Mouse (Mus musculus) heart, embryonic 15.5 days (tissue): Measurements from ENCODE around the gene Srrm3. TPM values are rescaled to one million over a fixed set of nuclear protein-coding genes. Genes with fewer than 3 reads are reported as not detected.

Experiments
- ATAC-seq: fragments of 200-750 bp; cut with Nextera tagmentation; replicated peaks from 2 replicates; pipeline ENCODE4 v1.8.0; 2017; ENCODE audit warnings: low read depth, moderate TSS enrichment; ENCODE audit not compliant: insufficient number of reproducible peaks, insufficient read depth, low FRiP score
- H3K27ac ChIP-seq: fragments of 300-500 bp; sonication (generic); 2 replicates; pipeline ENCODE4 v1.5.1; 2015; ENCODE audit warnings: mild to moderate bottlenecking, inconsistent platforms
- H3K27me3 ChIP-seq: fragments of 300-500 bp; sonication (generic); 2 replicates; pipeline ENCODE4 v1.6.1; 2015; ENCODE audit warnings: inconsistent platforms
- H3K36me3 ChIP-seq: fragments of 300-500 bp; sonication (generic); 2 replicates; pipeline ENCODE4 v1.6.1; 2015; ENCODE audit warnings: mild to moderate bottlenecking, inconsistent platforms
- H3K4me1 ChIP-seq: fragments of 300-500 bp; sonication (generic); replicated peaks from 2 replicates; pipeline ENCODE4 v1.6.1; 2015; ENCODE audit warnings: inconsistent platforms
- H3K4me2 ChIP-seq: fragments of 300-500 bp; sonication (generic); 2 replicates; pipeline ENCODE4 v1.6.1; 2015; ENCODE audit warnings: inconsistent platforms, mild to moderate bottlenecking, moderate library complexity
- H3K4me3 ChIP-seq: fragments of 300-500 bp; sonication (generic); 2 replicates; pipeline ENCODE4 v1.5.1; 2015; ENCODE audit warnings: mild to moderate bottlenecking, inconsistent platforms
- H3K9ac ChIP-seq: fragments of 300-500 bp; sonication (generic); 2 replicates; pipeline ENCODE4 v1.6.1; 2015; ENCODE audit warnings: mild to moderate bottlenecking, inconsistent platforms
- H3K9me3 ChIP-seq: fragments of 300-500 bp; sonication (generic); replicated peaks from 2 replicates; pipeline ENCODE4 v1.6.1; 2016; ENCODE audit warnings: inconsistent platforms
- WGBS: fragments of 180-500 bp; shearing (Covaris S2); methylation state at CpG from one replicate; pipeline ENCODE4 v1.1.7; 2015; ENCODE audit warnings: mixed read lengths; 5-methylcytosine and 5-hydroxymethylcytosine counted together
- polyA plus RNA-seq: library from polyadenylated mRNA; unstranded; fragments of >200 nt; fragmentation: Nextera tagmentation; extraction: Ambion mirVana; gene quantifications from 2 replicates; pipeline ENCODE4 v1.2.1, GENCODE M21; 2015

Gene Srrm3
- polyA plus RNA-seq, 1 experiment from 2014 or later, result 0.18 TPM

DNA sequence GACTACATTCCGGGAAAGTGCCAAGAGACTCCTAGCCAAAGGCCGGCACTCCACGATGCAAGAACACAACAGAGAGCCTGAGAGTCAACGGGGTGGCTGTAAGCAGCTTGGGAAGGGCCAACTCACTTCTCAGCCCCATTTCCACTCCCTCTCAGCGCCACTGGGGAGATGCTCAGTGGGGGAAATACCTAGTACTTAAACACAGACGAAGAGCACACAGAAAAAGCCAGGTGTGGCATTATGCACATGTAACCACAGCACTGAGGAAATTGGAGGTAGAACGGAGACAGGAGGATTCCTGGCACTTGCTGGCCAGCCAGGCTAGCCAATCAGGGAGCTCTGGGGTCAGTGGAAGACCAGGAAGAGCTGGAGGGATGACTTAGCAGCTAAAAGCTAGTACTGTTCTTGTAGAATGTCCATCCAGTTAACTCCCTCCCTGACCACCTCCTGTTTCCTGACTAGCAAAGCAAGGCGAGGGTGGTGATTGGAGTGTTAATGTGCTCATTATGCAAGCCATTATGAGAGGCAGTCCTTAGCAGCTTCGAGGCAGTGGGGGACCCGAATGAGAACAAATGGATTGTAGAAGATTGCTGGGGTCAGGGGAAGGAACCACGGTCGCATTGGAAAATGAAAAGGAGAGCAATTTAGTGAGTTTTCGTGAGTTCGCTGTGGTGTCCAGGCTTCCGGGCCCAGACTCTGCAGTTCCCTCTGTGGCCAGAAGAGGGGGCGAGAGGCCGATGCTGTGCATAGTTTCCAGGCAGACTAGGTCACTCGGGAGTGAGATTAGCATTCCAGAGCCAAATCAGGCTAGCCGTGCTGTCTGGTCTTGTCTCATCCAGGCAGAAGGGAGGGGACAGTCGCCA, 12.5 kb upstream of the Srrm3 start:
- Histone ChIP-seq H3K9me3 (no peaks in the 10 kb centered on the region), H3K27ac (peak overlapping the region; percentile 75), H3K27me3 (no peaks in the 10 kb centered on the region), H3K36me3 (peaks cover 24% of the 10 kb centered on the region), H3K4me3 (peak overlapping the region; percentile 51), H3K4me2 (peak overlapping the region; percentile 66), H3K9ac (peak overlapping the region; percentile 54), H3K4me1 (peaks cover 12% of the 10 kb centered on the region)
- peak; percentile 82 for ATAC-seq
- WGBS, result 9% methylated on average over 20 of the region's 20 CpGs

- Histone ChIP-seq H3K9me3 (no peaks in the 10 kb centered on the region), H3K4me3 (peak overlapping the region; percentile 51), H3K27me3 (no peaks in the 10 kb centered on the region), H3K4me2 (peak overlapping the region; percentile 66), H3K36me3 (peaks cover 18% of the 10 kb centered on the region), H3K9ac (peak overlapping the region; percentile 54), H3K27ac (peak overlapping the region; percentile 75), H3K4me1 (peaks cover 12% of the 10 kb centered on the region)
- 10% methylated on average over 5 of the region's 5 CpGs for WGBS
- ATAC-seq, result no peak
Observed at GRCm38 (mm10) chr5:135794859-135795181, 11.9 kb upstream of the Srrm3 start.

DNA sequence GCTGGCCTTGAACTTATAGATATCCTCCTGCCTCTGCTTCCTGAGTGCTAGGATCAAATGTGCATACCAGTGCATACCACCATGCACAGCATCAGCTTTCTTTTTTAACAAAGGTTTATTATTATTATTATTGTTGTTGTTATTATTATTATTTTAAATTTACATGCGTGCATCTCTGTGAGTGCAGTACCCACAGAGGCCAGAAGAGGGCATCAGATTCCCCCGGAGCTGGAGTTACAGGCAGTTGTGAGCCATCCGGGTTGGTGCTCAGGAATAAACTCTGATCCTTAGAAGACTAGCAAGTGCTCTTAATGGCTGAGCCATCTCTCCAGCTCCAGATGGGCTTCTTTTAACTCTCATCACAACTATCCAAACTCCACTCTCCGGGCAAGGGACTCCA, 6.9 kb upstream of the Srrm3 start:
- H3K36me3 ChIP-seq, result no peaks in the 10 kb centered on the region
- no peak for ATAC-seq
- H3K4me1 ChIP-seq, result peaks cover 16% of the 10 kb centered on the region
- H3K27ac ChIP-seq, result no peak overlapping the region
- no peak overlapping the region for H3K9ac ChIP-seq
- 47% methylated on average over 4 of the region's 4 CpGs for WGBS
- no peaks in the 10 kb centered on the region for H3K9me3 ChIP-seq
- H3K27me3 ChIP-seq, result 0 out of 2 replicates have a peak, but pooled peaks cover 6% of the 10 kb centered on the region
- H3K4me3 ChIP-seq, result no peak overlapping the region
- H3K4me2 ChIP-seq, result no peak overlapping the region

GRCm38 (mm10) chr5:135800927-135801326, 5.8 kb upstream of the Srrm3 start:
- H3K27ac ChIP-seq, result no peak overlapping the region
- no peak overlapping the region for H3K4me3 ChIP-seq
- 0 out of 2 replicates have a peak, but pooled peaks cover 6% of the 10 kb centered on the region for H3K27me3 ChIP-seq
- H3K4me1 ChIP-seq, result peaks cover 12% of the 10 kb centered on the region
- 3% methylated on average over 6 of the region's 6 CpGs for WGBS
- 0 out of 2 replicates have a peak overlapping the region, but pooled peaks have one; percentile 6 for H3K4me2 ChIP-seq
- H3K36me3 ChIP-seq, result no peaks in the 10 kb centered on the region
- no peak overlapping the region for H3K9ac ChIP-seq
- H3K9me3 ChIP-seq, result no peaks in the 10 kb centered on the region
- no peak; the same call in 1 of the 2 replicates for ATAC-seq

GRCm38 (mm10) chr5:135802641-135803040, 4.0 kb upstream of the Srrm3 start:
- Histone ChIP-seq H3K4me2 (no peak overlapping the region), H3K27me3 (0 out of 2 replicates have a peak, but pooled peaks cover 6% of the 10 kb centered on the region), H3K9me3 (no peaks in the 10 kb centered on the region), H3K27ac (no peak overlapping the region), H3K36me3 (no peaks in the 10 kb centered on the region), H3K4me3 (no peak overlapping the region), H3K9ac (no peak overlapping the region), H3K4me1 (peaks cover 14% of the 10 kb centered on the region)
- 90% methylated on average over 8 of the region's 8 CpGs for WGBS
- no peak for ATAC-seq

- Histone ChIP-seq H3K4me1 (peaks cover 14% of the 10 kb centered on the region), H3K9ac (no peak overlapping the region), H3K9me3 (no peaks in the 10 kb centered on the region), H3K36me3 (no peaks in the 10 kb centered on the region), H3K27me3 (0 out of 2 replicates have a peak, but pooled peaks cover 6% of the 10 kb centered on the region), H3K4me2 (no peak overlapping the region), H3K27ac (no peak overlapping the region), H3K4me3 (no peak overlapping the region)
- no peak for ATAC-seq
- WGBS, result 47% methylated on average over 4 of the region's 4 CpGs
Observed at GRCm38 (mm10) chr5:135803135-135803534, 3.6 kb upstream of the Srrm3 start.

- Histone ChIP-seq H3K27me3 (0 out of 2 replicates have a peak, but pooled peaks cover 6% of the 10 kb centered on the region), H3K9ac (no peak overlapping the region), H3K27ac (no peak overlapping the region), H3K9me3 (no peaks in the 10 kb centered on the region), H3K36me3 (no peaks in the 10 kb centered on the region), H3K4me1 (peaks cover 14% of the 10 kb centered on the region), H3K4me2 (no peak overlapping the region), H3K4me3 (no peak overlapping the region)
- 83% methylated on average over 4 of the region's 4 CpGs for WGBS
- ATAC-seq, result no peak
Observed at GRCm38 (mm10) chr5:135803676-135804075, 3.0 kb upstream of the Srrm3 start.

DNA sequence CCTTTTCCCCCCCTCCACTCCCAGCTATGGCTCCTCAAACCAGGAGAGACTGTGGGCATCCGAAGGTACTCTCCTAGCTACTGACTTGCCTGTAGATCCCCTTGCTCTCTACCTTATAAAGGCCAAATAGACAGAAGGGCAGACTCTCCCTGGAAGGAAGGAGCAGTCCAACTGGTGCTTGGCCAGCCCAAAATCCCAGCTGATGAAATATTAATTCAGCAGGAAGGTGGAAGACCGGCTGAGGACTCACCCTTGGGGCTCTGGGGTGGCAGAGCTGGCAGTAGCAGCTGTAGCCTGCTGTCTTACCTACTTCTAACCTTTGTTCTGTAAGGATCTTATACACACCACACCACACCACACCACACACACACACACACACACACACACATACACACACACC, 2.0 kb upstream of the Srrm3 start:
- Histone ChIP-seq H3K27ac (no peak overlapping the region), H3K4me1 (peaks cover 14% of the 10 kb centered on the region), H3K4me2 (no peak overlapping the region), H3K36me3 (no peaks in the 10 kb centered on the region), H3K9me3 (no peaks in the 10 kb centered on the region), H3K4me3 (no peak overlapping the region), H3K27me3 (0 out of 2 replicates have a peak, but pooled peaks cover 6% of the 10 kb centered on the region), H3K9ac (no peak overlapping the region)
- WGBS, result 48% methylated on average over 2 of the region's 2 CpGs
- no peak for ATAC-seq

GRCm38 (mm10) chr5:135807263-135807637, 560 bp downstream of the Srrm3 start:
- H3K4me1 ChIP-seq, result peaks cover 2% of the 10 kb centered on the region; the same call in 1 of the 2 replicates
- H3K27ac ChIP-seq, result no peak overlapping the region
- H3K36me3 ChIP-seq, result no peaks in the 10 kb centered on the region
- H3K27me3 ChIP-seq, result 0 out of 2 replicates have a peak, but pooled peaks cover 6% of the 10 kb centered on the region
- H3K4me3 ChIP-seq, result no peak overlapping the region
- WGBS, result 47% methylated on average over 3 of the region's 3 CpGs
- H3K4me2 ChIP-seq, result no peak overlapping the region
- no peak overlapping the region for H3K9ac ChIP-seq
- H3K9me3 ChIP-seq, result no peaks in the 10 kb centered on the region
- ATAC-seq, result no peak

DNA sequence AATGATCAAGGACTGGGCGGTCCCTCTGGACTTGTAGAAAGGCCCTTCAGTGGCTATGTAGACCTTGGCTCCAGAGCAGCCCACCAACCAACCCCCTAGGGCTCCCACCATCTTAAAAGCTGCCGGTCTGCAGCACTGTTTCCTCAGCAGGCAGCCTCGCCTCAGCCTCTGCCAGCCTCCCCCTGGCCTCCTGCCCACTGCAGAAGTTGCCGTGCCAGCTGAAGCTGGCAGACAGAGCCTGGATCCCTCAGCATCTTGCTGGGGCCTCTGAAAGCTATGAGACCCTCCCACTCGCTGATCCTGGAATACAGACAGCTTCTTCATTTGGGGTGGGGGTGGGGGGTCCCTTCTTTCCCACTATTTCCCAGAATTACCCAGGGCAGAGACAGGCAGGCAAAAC, 6.3 kb downstream of the Srrm3 start:
- Histone ChIP-seq H3K4me2 (no peak overlapping the region), H3K9me3 (no peaks in the 10 kb centered on the region), H3K9ac (no peak overlapping the region), H3K4me3 (no peak overlapping the region), H3K36me3 (no peaks in the 10 kb centered on the region), H3K27ac (no peak overlapping the region), H3K27me3 (peaks cover 2% of the 10 kb centered on the region; the same call in 1 of the 2 replicates), H3K4me1 (no peaks in the 10 kb centered on the region)
- no peak for ATAC-seq
- WGBS, result 62% methylated on average over 5 of the region's 5 CpGs

GRCm38 (mm10) chr5:135818491-135818890, 11.8 kb downstream of the Srrm3 start:
- no peaks in the 10 kb centered on the region for H3K9me3 ChIP-seq
- H3K9ac ChIP-seq, result no peak overlapping the region
- no peak overlapping the region for H3K4me3 ChIP-seq
- H3K27ac ChIP-seq, result no peak overlapping the region
- peaks cover 41% of the 10 kb centered on the region for H3K27me3 ChIP-seq
- no peak for ATAC-seq
- no peak overlapping the region for H3K4me2 ChIP-seq
- H3K4me1 ChIP-seq, result no peaks in the 10 kb centered on the region
- 35% methylated on average over 7 of the region's 7 CpGs for WGBS
- no peaks in the 10 kb centered on the region for H3K36me3 ChIP-seq
